Mouse (Mus musculus) gastrocnemius, postnatal 25 days (tissue): ENCODE data around the gene A530016L24Rik. TPM values are rescaled to one million over a fixed set of nuclear protein-coding genes. Genes with fewer than 3 reads are reported as not detected.

Experiments used
- total RNA-seq, 2 experiments: library from RNA; stranded (reverse); gene quantifications; 1 replicate in 1 of 2; 2 replicates in 1 of 2; pipeline ENCODE4 v1.2.3; 2021

A530016L24Rik gene
- total RNA-seq, 2 experiments from 2014 or later, result 0.69 to 5.5 TPM

Other genes starting within 250 kb of the A530016L24Rik start
- under 1 TPM in 1 of 2 experiments, not detected in 1; 0.18 TPM for gene Tmem179, start 27.3 kb downstream of the A530016L24Rik start, total RNA-seq
- 10 to 100 TPM; 10.3 to 10.9 TPM for gene Inf2, start 99.3 kb downstream of the A530016L24Rik start, total RNA-seq
- gene Adssl1, start 130.6 kb downstream of the A530016L24Rik start, total RNA-seq, result 100 to 1,000 TPM; 887 to 928 TPM
- 10 to 100 TPM; 13.4 to 16.1 TPM for gene Siva1, start 155.2 kb downstream of the A530016L24Rik start, total RNA-seq
- gene Akt1, start 185.4 kb downstream of the A530016L24Rik start, total RNA-seq, result 10 to 100 TPM; 63.5 to 69.7 TPM
- 1 to 10 TPM; 1.2 to 1.9 TPM for gene Zbtb42, start 189.4 kb downstream of the A530016L24Rik start, total RNA-seq
- gene Cep170b, start 231.0 kb downstream of the A530016L24Rik start, total RNA-seq, result 1 to 10 TPM; 8.8 to 9.1 TPM